Mouse (Mus musculus) thymus, adult 18-20 months (tissue): ENCODE results near the gene Cwf19l2.
"Not testable (repeated sequence)": the region's sequence is repeated elsewhere in the genome, so short reads cannot be mapped to it uniquely, and the experiment has no call there.

Experiments
- DNase-seq, 2 experiments: peaks; one replicate each; pipeline ENCODE4 v3.0.0; 2022; ENCODE audit warnings: mixed read lengths in 2 of 2

The Cwf19l2 gene

DNA sequence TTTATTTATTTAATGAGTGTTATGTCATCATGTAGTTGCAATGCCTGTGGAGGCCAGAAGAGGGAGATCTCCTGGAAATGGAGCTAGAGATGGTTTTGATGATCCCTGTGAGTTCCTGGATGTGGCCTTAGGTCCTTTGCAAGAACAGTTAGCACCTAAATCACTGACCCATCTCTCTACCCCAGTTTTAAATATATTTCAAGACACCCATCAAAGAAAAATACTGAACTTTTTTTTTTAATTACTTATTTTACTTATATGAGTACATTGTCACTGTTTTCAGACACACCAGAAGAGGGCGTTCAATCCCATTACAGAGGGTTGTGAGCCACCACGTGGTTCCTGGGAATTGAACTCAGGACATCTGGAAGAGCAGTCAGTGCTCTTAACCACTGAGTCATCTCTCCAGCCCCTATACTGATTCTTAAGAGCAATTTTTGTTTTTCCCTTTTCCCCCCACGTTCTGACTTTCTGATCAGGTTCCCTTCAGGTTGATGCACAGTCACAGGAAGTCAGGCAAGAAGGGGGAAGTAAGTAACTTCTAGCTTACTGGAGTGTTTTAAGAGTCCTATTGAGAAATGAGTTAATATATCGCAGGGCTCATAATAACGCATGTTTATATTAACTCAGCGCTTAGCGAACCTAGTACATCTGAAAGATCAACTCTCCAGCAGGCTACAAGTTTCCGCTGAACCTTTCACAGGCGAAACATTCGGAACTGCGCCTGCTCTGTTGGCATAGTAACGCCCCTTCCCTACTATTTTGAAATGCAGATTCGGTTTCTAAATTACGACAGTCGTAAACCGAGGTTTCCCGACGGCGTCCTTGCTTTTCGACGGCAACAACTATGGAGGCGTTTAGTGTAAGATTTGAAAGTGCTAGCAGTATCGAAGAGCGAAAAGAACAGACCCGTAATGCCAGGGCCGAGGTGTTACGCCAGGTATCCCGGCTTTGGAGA, at the start of gene Cwf19l2:
Gene Cwf19l2 (plus strand): TSS at position 342 of the 958 bp plus-strand sequence.
- DNase-seq, result peak; percentile 66 to 81

DNA sequence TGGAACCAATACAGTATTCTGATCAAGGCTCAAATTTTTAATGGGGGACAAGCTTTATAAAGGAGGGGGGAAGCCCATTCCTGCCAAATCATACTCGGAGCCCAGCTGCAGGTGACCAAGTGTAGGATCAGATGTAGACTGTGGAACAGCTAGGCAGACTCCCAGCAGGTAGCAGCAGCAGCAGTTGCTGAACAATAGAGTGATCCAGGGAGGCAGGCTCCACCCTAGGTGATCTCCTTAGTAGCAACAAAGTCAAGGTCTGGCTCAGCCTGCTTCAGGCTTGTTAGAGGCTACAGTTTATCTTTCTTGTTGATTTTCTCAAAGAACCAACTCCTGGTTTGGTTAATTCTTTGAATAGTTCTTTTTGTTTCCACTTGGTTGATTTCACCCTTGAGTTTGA, 27.1 kb upstream of the Cwf19l2 start:
- not testable (repeated sequence) for DNase-seq

DNA sequence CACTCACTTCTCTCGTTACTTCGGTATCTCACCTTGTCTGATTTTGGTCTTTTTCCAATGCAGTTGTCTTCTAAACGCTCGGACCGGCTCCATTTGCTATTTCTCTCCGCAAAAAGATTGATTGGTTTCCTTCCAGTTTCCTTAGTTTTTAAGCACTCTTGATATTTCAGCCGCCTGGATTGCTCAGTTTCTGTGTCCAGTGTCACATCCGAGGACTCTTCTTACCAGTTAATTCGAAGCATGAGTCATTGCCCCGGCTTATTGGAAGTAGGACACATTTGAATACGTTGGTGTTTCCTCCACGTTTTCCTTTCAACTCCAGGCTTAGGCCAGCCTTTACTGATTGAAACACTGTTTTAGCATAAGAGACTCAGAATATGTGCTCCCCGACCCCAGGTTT, 980 bp downstream of the Cwf19l2 start:
- DNase-seq, result no peak

DNA sequence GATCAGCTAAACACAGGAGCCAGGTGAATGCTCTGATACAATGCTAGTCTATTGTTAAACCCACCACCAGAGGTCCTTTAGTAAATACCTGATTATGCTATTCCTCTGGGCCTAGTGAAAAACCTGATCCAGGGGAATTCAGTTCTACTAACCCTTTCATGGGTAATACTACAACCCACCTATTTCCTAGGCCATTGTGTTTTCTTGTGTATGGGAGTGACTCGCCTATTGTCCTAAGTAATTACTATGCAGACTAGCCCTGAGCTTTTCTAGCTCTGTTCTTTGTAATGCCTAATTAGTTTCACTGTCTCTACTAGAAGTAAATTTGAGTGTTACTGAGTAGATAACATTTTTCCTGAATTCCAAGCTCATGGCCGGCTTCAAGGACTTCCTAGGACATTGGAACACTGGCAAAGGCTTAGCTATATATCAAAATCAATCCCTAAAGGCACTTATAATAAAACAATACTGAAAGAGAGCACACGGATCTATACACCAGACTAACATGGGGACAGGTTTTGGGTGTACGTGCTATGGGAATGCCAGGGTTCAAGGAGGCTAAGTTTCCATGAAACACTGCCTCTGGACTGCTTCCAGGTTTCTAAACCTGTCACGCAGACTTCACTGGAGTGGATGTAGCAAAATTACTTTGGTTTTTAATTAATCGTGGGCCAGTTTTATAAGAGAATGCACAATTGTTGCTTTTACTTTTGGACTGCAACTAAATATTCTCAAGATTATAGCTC, 36.3 kb downstream of the Cwf19l2 start:
- DNase-seq, result not testable (repeated sequence)

DNA sequence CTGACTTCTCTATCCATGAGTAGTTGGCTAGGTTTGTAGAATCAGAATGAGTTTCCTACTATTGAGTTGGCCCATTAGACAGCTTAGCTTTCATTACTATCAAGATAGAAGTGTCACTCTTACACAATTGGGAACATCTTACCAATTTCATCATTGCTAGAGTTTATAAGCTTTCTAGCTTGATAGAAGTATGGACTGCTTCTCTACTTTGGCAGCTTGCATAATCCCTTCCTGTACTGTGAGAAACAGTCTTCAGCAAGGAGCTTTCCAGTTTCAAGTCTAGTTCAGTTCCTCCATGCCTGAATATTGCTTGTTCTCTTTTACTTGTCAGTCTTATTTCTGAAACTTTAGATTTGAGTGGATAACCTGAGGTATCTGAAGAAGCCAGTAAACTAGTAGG, 68.5 kb downstream of the Cwf19l2 start:
- DNase-seq, result no peak

DNA sequence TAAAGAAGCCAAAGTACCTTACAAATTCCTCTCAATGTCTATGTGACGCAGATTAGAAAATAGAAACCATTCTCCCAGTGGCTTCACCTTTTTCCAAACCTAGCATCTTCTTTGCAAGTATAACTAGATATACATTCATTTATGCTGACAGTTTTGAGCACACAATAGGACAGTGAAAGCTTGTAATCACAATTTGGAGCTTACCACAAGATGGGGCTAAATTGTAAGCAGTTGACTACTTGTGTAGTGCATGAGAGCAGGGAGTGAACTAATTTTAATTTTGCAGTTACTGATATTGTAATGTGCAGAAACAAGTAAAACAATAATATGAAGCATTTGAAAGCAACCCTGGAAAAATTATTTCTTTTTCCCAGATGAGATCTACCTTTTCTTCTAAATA, 115.3 kb downstream of the Cwf19l2 start:
- DNase-seq, result no peak

DNA sequence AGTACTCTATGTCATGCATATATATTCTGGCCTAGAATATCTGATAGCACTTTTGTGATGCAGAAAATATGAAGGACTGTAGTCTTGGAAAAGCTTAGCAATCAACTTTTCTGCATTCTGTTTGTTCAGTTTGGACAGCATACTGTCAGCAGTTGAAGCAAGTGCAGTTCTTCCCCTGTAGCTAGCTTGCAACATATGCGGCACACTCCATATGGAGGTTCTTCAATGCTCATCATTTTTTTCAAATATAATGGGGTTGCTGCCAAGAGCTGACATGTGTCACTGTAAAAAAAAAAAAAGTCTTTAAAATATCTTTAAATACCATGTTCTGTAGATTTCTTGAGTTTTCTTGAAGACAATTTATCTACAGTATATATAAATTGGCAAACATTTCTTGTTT, 115.8 kb downstream of the Cwf19l2 start:
- DNase-seq, result no peak

DNA sequence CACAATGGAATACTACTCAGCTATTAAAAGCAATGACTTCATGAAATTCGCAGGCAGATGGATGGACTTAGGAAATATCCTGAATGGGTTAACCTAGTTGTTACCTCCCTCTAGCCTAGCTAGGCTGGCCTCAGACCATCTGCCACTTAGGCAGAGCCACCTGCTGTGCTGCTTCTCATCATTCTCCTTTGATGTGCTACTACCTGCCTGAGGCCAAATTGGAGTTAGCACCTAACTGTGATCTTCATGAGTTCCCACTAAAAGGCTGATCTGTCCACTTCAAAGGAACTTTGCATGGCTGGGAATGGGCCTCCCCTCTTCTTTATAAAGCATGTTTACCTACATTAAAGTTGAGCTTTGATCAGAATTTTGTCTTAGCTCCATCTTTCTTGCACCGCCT, 117.6 kb downstream of the Cwf19l2 start:
- DNase-seq, result no peak
